Mouse (Mus musculus) bone marrow macrophage, adult 2 months (primary cell): Measurements from ENCODE around the gene Rnf183. TPM values are rescaled to one million over a fixed set of nuclear protein-coding genes. Genes with fewer than 3 reads are reported as not detected.
A peak's percentile ranks its signal among the peaks of the same experiment; 100 is the strongest.

Source experiments
- H3K27ac ChIP-seq: 2 replicates; pipeline ENCODE4 v1.5.1; 2012; ENCODE audit warnings: low read depth, low read length; ENCODE audit not compliant: insufficient read depth
- H3K4me1 ChIP-seq: 2 replicates; pipeline ENCODE4 v1.6.1; 2012; ENCODE audit warnings: low read length; ENCODE audit not compliant: control insufficient read depth, insufficient read depth
- H3K4me3 ChIP-seq: 2 replicates; pipeline ENCODE4 v1.5.1; 2012; ENCODE audit warnings: mild to moderate bottlenecking, low read length, moderate library complexity; ENCODE audit not compliant: insufficient read depth
- CTCF ChIP-seq: IDR thresholded peaks from 2 replicates; pipeline ENCODE4 v1.5.1; 2012; ENCODE audit warnings: low read depth, mild to moderate bottlenecking, low read length, moderate library complexity
- POLR2A ChIP-seq: IDR thresholded peaks from 2 replicates; pipeline ENCODE4 v1.6.1; 2012; ENCODE audit warnings: mild to moderate bottlenecking, low read depth, low read length, borderline replicate concordance
- polyA plus RNA-seq: library from polyadenylated mRNA; stranded (reverse); fragments of >200 nt; gene quantifications from 2 replicates; pipeline ENCODE4 v1.2.4, GENCODE M21; 2012; ENCODE audit not compliant: missing spikeins, insufficient read depth, insufficient read length

The Rnf183 gene
- polyA plus RNA-seq, 1 experiment: not detected

DNA sequence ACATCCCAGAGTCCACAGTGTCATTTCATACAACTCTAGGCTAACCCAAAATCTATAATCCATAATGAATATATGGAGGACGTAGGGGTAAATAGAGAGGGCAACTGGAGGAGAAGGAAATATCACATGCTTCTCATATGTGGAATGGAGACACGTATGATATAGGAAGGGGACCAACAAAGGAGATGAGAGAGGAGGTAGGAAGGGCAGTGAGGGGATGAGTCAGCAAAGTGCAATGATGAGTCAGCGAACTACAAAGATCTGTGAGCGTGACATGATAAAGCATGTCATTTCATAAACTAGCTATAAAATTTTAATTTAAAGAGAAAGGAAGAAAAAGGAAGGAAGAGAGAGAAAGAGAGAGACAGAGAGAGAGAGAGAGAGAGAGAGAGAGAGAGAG lies 3.5 kb downstream of the Rnf183 start:
- TF ChIP-seq CTCF (no peak), POLR2A (no peak)
- Histone ChIP-seq H3K4me3 (no peak overlapping the region), H3K27ac (no peak overlapping the region), H3K4me1 (peaks cover 13% of the 10 kb centered on the region)

DNA sequence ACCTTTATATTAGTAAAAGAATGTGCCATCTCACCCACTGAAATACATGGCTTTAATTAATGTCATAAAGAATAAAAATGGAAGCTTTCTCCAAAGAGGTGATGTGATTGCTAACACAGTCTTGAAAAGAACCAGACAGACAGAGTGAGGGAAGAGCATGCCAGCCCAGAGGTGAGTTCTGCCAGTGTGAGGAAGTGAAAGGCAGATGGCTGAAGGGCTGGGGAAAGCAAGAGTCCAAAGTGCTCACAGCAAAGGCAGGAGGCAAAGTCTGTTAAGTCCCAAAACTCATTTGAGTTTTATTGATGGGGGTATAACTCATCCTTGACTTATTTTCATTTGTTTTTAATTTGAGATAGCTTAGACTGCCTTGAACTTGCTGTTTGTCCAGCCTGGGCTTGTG lies 4.4 kb downstream of the Rnf183 start:
- Histone ChIP-seq H3K4me3 (no peak overlapping the region), H3K27ac (no peak overlapping the region), H3K4me1 (peaks cover 13% of the 10 kb centered on the region)
- no peak for TF ChIP-seq POLR2A

DNA sequence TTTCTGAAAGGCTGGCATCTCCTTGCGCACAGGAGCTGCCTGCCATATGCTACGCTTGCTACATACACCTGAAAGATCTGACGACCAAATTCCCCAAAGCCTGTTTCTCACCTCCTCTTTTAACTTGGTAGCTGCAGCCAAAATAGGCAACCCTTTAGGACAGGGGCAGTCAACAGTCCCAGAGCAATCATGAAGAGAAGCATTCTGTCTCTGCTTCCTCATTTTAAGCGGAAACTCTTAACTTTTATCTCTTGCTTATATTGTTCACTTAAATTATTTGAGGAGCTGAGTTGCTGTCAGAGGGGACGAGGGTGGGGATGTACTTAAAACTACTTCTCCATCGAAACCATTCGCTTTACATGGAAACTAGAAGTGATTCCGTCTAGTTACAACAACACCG lies 5.4 kb downstream of the Rnf183 start:
- no peak for TF ChIP-seq POLR2A
- TF ChIP-seq CTCF: no peak
- H3K4me1 ChIP-seq: peaks cover 11% of the 10 kb centered on the region
- H3K4me3 ChIP-seq: no peak overlapping the region
- H3K27ac ChIP-seq: no peak overlapping the region

DNA sequence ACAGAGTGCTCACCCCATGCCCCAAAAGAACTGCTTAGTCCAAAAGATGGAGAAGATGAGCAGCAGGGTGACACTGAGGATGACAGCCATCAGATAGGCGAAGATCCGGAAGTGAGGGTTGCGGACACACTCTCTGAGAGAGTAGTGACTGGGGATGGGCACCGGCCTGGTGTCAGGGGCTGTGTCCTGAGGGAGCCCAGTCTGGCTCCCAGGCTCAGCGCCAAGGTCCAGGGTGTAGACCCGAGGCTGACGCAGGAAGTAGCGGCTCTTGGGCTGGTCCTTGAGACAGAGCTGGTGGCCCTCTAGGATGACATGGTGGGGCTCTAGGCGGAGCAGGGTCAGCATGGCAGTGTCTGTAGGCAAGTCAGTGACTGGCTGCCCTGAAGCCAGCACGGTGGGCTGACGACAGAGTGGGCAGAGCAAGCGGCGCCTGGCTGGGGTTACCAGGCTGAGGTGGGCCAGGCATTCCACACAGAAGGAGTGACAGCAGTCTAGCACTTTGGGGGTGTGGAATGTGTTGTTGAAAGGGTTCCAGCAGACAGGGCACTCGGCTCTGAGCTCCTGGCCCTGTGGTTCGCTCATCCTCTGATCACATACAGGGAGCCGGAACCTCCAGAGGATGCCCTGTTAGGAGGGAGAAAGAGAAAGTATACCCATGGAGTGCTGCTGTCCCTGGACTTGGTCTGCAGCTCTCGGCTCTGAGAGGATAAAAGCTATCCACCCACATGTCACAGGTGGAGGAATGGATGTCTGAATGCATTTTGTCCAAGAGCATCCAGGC lies 6.9 kb downstream of the Rnf183 start:
- no peak for TF ChIP-seq POLR2A
- TF ChIP-seq CTCF: no peak
- no peak overlapping the region for H3K4me3 ChIP-seq
- H3K27ac ChIP-seq: no peak overlapping the region
- H3K4me1 ChIP-seq: peaks cover 2% of the 10 kb centered on the region; the same call in 1 of the 2 replicates

DNA sequence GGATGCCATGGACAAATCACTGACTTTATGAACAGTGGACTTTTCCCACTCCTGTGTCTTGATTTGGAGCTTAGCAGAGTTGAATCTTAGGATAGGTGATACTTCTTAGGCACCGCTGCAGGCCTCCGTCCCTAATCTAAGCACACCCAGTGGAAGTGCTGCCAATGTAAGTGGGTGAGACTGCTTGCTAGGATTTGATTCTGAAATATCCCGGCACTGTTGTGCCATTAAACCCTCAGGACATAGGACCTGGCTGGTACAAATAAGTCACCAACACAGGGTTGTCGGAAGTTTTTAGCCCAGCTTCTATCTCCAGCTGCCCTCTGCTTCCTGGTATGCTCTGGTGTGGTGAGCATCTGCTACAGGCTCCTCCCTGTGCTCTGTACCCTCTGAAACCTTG lies 9.2 kb downstream of the Rnf183 start:
- no peak for TF ChIP-seq CTCF
- TF ChIP-seq POLR2A: no peak
- no peak overlapping the region for H3K27ac ChIP-seq
- no peak overlapping the region for H3K4me3 ChIP-seq
- H3K4me1 ChIP-seq: peaks cover 2% of the 10 kb centered on the region; the same call in 1 of the 2 replicates

DNA sequence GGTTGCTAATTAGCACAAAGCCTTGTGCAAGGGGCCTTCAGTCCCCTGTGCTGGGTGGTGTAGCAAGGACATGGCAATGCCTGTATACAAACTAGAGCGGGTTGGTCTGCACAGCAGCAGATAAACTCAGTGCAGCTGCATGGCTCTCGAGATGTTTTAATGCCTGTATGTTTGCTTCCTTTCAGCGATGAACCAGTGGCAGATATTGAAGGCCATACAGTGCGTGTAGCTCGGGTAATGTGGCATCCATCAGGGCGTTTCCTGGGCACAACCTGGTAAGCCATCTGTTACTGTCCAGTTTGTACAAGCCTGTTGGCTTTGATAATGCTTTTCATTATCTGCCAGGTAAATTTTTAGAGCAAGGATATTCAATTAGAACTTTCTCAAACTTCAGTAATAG lies 16.0 kb downstream of the Rnf183 start:
- Histone ChIP-seq H3K27ac (no peak overlapping the region), H3K4me1 (no peaks in the 10 kb centered on the region), H3K4me3 (no peak overlapping the region)
- no peak for TF ChIP-seq POLR2A
- no peak for TF ChIP-seq CTCF

DNA sequence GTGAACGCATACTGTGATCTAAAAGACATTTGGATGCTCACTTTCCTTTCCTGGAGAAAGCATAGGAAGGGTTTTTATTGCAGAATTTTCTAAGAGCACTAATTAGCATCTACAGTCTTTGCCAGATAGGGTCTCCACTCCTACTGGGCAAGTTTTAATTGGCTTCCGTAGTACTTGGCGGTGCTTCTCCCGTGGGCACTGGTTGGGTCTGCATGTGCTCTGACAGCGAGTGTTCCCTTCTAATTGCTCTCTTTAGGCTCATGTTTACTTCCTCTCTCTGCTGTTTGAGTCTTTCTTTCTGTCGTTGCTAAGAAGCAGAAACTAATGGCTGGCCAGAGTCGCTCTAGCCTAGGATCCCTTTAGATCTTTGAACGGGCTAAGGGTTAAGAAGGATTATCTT lies 16.6 kb downstream of the Rnf183 start:
- TF ChIP-seq POLR2A: no peak
- no peak for TF ChIP-seq CTCF
- H3K27ac ChIP-seq: no peak overlapping the region

DNA sequence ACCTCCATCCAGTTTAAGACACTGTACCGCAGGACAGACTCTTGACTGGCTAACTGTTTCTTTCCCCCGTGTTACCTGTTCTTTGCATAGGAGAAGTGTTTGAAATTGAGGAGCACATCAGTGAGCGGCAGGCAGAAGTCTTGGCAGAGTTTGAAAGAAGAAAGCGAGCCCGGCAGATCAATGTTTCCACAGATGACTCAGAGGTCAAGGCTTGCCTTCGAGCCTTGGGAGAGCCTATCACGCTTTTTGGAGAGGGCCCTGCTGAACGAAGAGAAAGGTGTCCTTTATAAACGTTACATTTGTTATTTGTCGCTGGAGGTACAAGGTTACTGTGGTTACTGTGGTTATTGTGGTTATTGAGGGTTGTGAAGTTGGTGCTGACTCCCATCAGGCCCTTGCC lies 23.4 kb downstream of the Rnf183 start:
- Histone ChIP-seq H3K27ac (no peak overlapping the region), H3K4me1 (peaks cover 8% of the 10 kb centered on the region), H3K4me3 (no peak overlapping the region)
- no peak for TF ChIP-seq CTCF
- no peak for TF ChIP-seq POLR2A

More for the DNA sequence above, 16.6 kb downstream of the Rnf183 start:
- Histone ChIP-seq H3K4me3 (no peak overlapping the region), H3K4me1 (no peaks in the 10 kb centered on the region)

DNA sequence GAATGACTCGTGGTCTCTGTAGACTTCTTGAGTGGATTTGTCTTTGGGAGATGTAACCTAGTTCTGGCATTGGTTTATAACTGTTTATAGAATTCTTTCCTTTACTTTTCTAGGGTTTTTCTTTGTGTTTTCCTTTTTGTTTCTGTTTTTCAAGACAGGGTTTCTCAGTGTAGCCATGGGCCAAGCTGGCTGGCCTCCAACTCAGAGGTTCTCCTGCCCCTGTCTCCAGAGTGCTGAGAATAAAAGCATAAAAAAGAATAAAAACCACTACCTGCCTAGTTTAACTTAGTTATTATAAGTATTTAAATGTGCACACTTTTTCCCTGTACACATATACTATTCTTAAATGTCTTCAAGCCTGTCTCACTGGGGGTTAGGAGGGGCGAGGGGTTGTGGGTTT lies 24.7 kb downstream of the Rnf183 start:
- H3K27ac ChIP-seq: no peak overlapping the region
- no peak overlapping the region for H3K4me3 ChIP-seq
- TF ChIP-seq CTCF (no peak), POLR2A (no peak)
- peaks cover 10% of the 10 kb centered on the region for H3K4me1 ChIP-seq

DNA sequence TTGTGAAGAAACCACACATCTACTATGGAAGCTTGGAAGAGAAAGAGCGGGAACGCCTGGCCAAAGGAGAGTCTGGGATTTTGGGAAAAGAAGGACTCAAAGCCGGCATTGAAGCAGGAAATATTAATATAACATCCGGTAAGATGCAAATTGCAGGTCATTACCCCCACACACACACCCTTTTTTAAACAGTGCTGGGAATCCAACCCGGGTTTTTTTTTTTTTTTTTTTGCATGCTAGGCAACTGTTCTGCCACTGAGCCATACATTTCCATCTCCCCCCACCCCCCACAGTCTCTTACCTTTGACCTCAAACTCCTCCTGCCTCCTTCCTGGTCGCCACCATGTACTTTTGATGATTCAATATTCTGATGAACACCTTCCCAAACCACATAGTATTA lies 25.4 kb downstream of the Rnf183 start:
- H3K4me1 ChIP-seq: peaks cover 10% of the 10 kb centered on the region
- peak overlapping the region; percentile 37 for H3K27ac ChIP-seq
- H3K4me3 ChIP-seq: peak overlapping the region; percentile 69
- no peak for TF ChIP-seq POLR2A
- no peak for TF ChIP-seq CTCF

DNA sequence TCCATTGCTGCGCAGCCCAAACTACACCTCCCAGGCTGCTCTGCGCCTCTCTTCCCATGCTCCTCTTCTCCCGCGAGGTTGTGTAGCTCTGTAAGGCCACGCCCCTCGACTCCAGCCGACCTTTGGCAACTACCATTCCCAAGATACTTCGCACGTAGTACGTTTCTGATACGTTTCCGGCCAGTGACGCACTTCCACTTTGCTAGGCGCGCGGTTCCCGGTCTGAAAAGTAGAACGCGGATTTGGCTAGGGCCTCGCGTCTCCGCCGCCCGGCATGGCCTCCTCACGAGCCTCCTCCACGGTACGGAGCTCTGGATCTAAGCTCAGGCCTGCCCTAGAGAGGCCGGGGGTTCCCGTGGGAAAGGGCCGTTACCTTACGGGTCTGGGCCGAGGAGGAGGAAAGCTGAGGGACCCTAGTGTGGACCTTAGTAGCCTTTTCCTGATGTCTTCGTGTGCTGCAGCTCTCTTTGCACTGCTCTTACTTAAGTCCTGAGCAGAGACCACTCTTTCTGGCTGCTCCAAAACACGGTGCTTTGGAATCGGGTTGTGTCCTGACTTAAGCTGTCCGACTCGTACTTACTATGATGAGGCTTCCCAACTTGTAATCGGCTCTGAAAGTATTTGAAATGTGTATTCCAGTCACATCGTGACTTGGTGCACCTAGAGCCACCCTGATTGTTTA lies 26.3 kb downstream of the Rnf183 start, which contains the start of the genes Cdc26 and Prpf4:
Gene Cdc26, minus strand, starts transcription at position 42 of the 682 bp plus-strand sequence.
Gene Prpf4, plus strand, starts transcription at position 197 of the 682 bp plus-strand sequence.
- TF ChIP-seq POLR2A: no peak
- no peak for TF ChIP-seq CTCF
- peak within 1 kb of the TSS; percentile 84 for H3K27ac ChIP-seq
- peaks cover 10% of the 10 kb centered on the region for H3K4me1 ChIP-seq
- H3K4me3 ChIP-seq: peak within 1 kb of the TSS; percentile 89
